Mouse (Mus musculus) macrophage (primary cell): ENCODE measurements around the gene Kng2. TPM values are rescaled to one million over a fixed set of nuclear protein-coding genes. Genes with fewer than 3 reads are reported as not detected.
"Not testable (repeated sequence)": the region's sequence is repeated elsewhere in the genome, so short reads cannot be mapped to it uniquely, and the experiment has no call there.

Source experiments
- H3K27ac ChIP-seq: fragments of 350-480 bp; formaldehyde crosslinking; 2 replicates; pipeline ENCODE4 v1.9.0; 2021
- H3K36me3 ChIP-seq: fragments of 350-480 bp; formaldehyde crosslinking; 2 replicates; pipeline ENCODE4 v1.9.0; 2021; ENCODE audit errors: inconsistent target
- H3K4me3 ChIP-seq: fragments of 350-480 bp; formaldehyde crosslinking; 2 replicates; pipeline ENCODE4 v1.9.0; 2021; ENCODE audit errors: inconsistent target
- H3K79me2 ChIP-seq: fragments of 350-480 bp; formaldehyde crosslinking; 2 replicates; pipeline ENCODE4 v1.9.0; 2021; ENCODE audit errors: inconsistent target
- WGBS: methylation state at CpG from one replicate; pipeline ENCODE4 v1.1.7; 2026; ENCODE audit warnings: inconsistent platforms; ENCODE audit not compliant: missing documents; 5-methylcytosine and 5-hydroxymethylcytosine counted together
- polyA plus RNA-seq: library from polyadenylated mRNA; stranded (reverse); fragments of 250-400 nt; gene quantifications from 3 replicates; pipeline ENCODE4 v1.2.4, GENCODE M21; 2018; ENCODE audit warnings: inconsistent platforms

Gene Kng2
- polyA plus RNA-seq, 1 experiment from 2014 or later, result not detected

GRCm38 (mm10) chr16:23014645-23015044 is 14.6 kb downstream of the Kng2 start:
- H3K4me3 ChIP-seq, H3K36me3 ChIP-seq, H3K27ac ChIP-seq, H3K79me2 ChIP-seq: not testable (repeated sequence)
- 95% methylated on average over 8 of the region's 8 CpGs for WGBS

- 100% methylated on average over 2 of the region's 2 CpGs for WGBS
- not testable (repeated sequence) for H3K4me3 ChIP-seq, H3K27ac ChIP-seq, H3K36me3 ChIP-seq, H3K79me2 ChIP-seq
Measured at GRCm38 (mm10) chr16:23013786-23014185, 15.5 kb downstream of the Kng2 start.

GRCm38 (mm10) chr16:22996951-22997350 is 32.3 kb downstream of the Kng2 start:
- not testable (repeated sequence) for H3K27ac ChIP-seq, H3K4me3 ChIP-seq, H3K79me2 ChIP-seq, H3K36me3 ChIP-seq
- 92% methylated on average over 2 of the region's 3 CpGs for WGBS

GRCm38 (mm10) chr16:22967383-22968030 is 61.8 kb downstream of the Kng2 start:
- WGBS, result 86% methylated on average over 1 of the region's 1 CpGs
- Histone ChIP-seq H3K36me3 (no peaks in the 10 kb centered on the region), H3K27ac (no peak overlapping the region), H3K79me2 (no peaks in the 10 kb centered on the region), H3K4me3 (no peak overlapping the region)

GRCm38 (mm10) chr16:22963293-22963692 is 66.0 kb downstream of the Kng2 start:
- Histone ChIP-seq H3K27ac (no peak overlapping the region), H3K4me3 (no peak overlapping the region), H3K79me2 (no peaks in the 10 kb centered on the region), H3K36me3 (no peaks in the 10 kb centered on the region)

- Histone ChIP-seq H3K4me3 (no peak overlapping the region), H3K36me3 (no peaks in the 10 kb centered on the region), H3K27ac (no peak overlapping the region), H3K79me2 (no peaks in the 10 kb centered on the region)
- WGBS, result 92% methylated on average over 5 of the region's 5 CpGs
Measured at GRCm38 (mm10) chr16:22962256-22962655, 67.0 kb downstream of the Kng2 start.

GRCm38 (mm10) chr16:22961073-22961472 is 68.2 kb downstream of the Kng2 start:
- H3K79me2 ChIP-seq, result no peaks in the 10 kb centered on the region
- 92% methylated on average over 7 of the region's 8 CpGs for WGBS
- H3K36me3 ChIP-seq, result no peaks in the 10 kb centered on the region
- no peak overlapping the region for H3K4me3 ChIP-seq
- no peak overlapping the region for H3K27ac ChIP-seq

- no peak overlapping the region for H3K4me3 ChIP-seq
- no peaks in the 10 kb centered on the region for H3K36me3 ChIP-seq
- no peak overlapping the region for H3K27ac ChIP-seq
- no peaks in the 10 kb centered on the region for H3K79me2 ChIP-seq
- WGBS, result 91% methylated on average over 11 of the region's 11 CpGs
Measured at GRCm38 (mm10) chr16:22956085-22956439, 73.2 kb downstream of the Kng2 start.

- 81% methylated on average over 10 of the region's 13 CpGs for WGBS
- H3K27ac ChIP-seq, result no peak overlapping the region
- H3K4me3 ChIP-seq, result no peak overlapping the region
- H3K36me3 ChIP-seq, result no peaks in the 10 kb centered on the region
- H3K79me2 ChIP-seq, result no peaks in the 10 kb centered on the region
Measured at GRCm38 (mm10) chr16:22955397-22956084, 73.7 kb downstream of the Kng2 start.

- H3K4me3 ChIP-seq, result no peak overlapping the region
- H3K36me3 ChIP-seq, result no peaks in the 10 kb centered on the region
- no peaks in the 10 kb centered on the region for H3K79me2 ChIP-seq
- WGBS, result 50% methylated on average over 4 of the region's 4 CpGs
- H3K27ac ChIP-seq, result no peak overlapping the region
Measured at GRCm38 (mm10) chr16:22953069-22953468, 76.2 kb downstream of the Kng2 start.

- Histone ChIP-seq H3K36me3 (no peaks in the 10 kb centered on the region), H3K27ac (no peak within 1 kb of the TSS), H3K4me3 (no peak within 1 kb of the TSS), H3K79me2 (no peaks in the 10 kb centered on the region)
- 92% methylated on average over 6 of the region's 6 CpGs for WGBS
Measured at GRCm38 (mm10) chr16:22950840-22951395, 78.4 kb downstream of the Kng2 start, which contains the start of gene Hrg. TSS of gene Hrg (plus strand) at chr16:22951072.

GRCm38 (mm10) chr16:22947371-22947770 is 81.9 kb downstream of the Kng2 start:
- WGBS, result 80% methylated on average over 2 of the region's 2 CpGs
- no peak overlapping the region for H3K27ac ChIP-seq
- no peaks in the 10 kb centered on the region for H3K79me2 ChIP-seq
- no peak overlapping the region for H3K4me3 ChIP-seq
- H3K36me3 ChIP-seq, result no peaks in the 10 kb centered on the region

GRCm38 (mm10) chr16:22941825-22942476 is 87.3 kb downstream of the Kng2 start:
- H3K36me3 ChIP-seq, H3K79me2 ChIP-seq, H3K27ac ChIP-seq, H3K4me3 ChIP-seq: not testable (repeated sequence)

GRCm38 (mm10) chr16:22939120-22939695 is 90.1 kb downstream of the Kng2 start:
- no peak overlapping the region for H3K27ac ChIP-seq
- no peaks in the 10 kb centered on the region for H3K36me3 ChIP-seq
- no peak overlapping the region for H3K4me3 ChIP-seq
- WGBS, result 82% methylated on average over 8 of the region's 8 CpGs
- no peaks in the 10 kb centered on the region for H3K79me2 ChIP-seq

- Histone ChIP-seq H3K4me3 (no peak overlapping the region), H3K27ac (no peak overlapping the region), H3K36me3 (no peaks in the 10 kb centered on the region), H3K79me2 (no peaks in the 10 kb centered on the region)
- 85% methylated on average over 2 of the region's 2 CpGs for WGBS
Measured at GRCm38 (mm10) chr16:22938541-22938940, 90.7 kb downstream of the Kng2 start.
